Mouse (Mus musculus): ENCODE measurements at regions not wholly inside any gene's neighbourhood (a gene's known extent, or its start where the extent isn't known, plus 50 kb on each side); places are given as distances from the start of the nearest gene placed in this dataset.
A peak's percentile ranks its signal among the peaks of the same experiment; 100 is the strongest.

DNA sequence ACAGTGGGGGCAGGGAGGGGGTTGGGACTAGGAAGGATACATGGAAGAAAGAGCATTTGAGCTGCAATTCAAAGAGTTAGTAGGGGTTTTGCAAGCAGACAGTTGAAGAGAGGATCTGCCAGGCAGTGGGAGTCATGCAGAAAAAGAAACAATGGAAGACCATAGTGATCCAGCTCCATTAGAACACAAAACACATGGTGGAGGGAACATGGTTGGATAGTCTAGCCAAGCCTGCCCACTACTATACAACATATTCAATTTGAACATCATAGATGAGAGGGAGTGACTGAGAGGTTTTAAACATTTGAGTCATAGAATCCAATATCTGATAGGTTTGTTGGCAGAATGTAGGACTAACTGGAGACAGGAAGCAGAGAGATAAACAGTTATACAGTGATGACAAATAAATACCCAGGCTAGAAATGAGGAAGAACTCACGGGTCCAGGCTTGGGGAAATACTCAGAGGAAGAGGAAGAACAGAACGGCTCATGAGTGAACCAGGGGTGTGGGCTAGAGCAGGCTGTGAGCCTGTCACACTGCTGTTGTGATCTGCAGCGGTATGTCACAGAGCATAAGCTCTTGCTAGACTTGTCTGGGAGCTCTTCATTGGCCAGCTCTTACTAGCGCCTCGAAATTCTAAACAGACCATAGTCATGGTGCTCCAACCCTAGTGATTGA, 646.5 kb downstream of the Bcl11a start:
- Histone ChIP-seq H3K9me3 (replicated peaks; ENCODE audit: control insufficient read depth, low read length) (no peaks in the 10 kb centered on the region), H3K4me3 (ENCODE audit: low read length) (no peak overlapping the region), H3K4me2 (ENCODE audit: low read depth, low read length) (no peak overlapping the region), H3K9ac (ENCODE audit: low read length) (no peak overlapping the region), H3K27ac (ENCODE audit: low read length) (no peak overlapping the region), H3K27me3 (ENCODE audit: control insufficient read depth, insufficient read depth, low read length) (no peaks in the 10 kb centered on the region), H3K4me1 (ENCODE audit: control insufficient read depth, insufficient read depth, low read length) (no peaks in the 10 kb centered on the region), H3K36me3 (ENCODE audit: control insufficient read depth, insufficient read depth) (no peaks in the 10 kb centered on the region)
- WGBS: 66% methylated on average over 5 of the region's 5 CpGs
- ATAC-seq (replicated peaks; ENCODE audit: extremely low read depth, insufficient read depth, low FRiP score): no peak

DNA sequence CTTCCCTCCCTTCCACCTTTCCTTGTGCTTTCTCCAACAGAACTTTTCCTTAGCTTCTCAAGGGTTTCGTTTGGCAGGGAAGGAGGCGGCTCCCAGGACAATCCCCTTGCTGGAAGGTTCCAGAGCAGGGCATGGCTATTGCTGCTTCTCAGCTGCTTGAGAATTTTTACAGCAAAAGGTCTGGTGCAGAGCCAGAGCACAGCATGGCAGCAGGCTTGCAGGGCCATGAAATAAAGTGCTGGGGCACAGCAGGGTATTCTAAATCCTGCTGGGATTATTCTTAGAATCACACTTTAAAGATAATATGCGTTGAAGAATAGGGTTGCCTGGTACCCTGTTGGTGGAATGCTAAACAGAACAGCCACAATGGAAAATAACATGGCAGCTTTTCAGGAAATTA, 648.5 kb downstream of the Bcl11a start:
- Histone ChIP-seq H3K9me3 (replicated peaks; ENCODE audit: control insufficient read depth, low read length) (no peaks in the 10 kb centered on the region), H3K4me3 (ENCODE audit: low read length) (no peak overlapping the region), H3K36me3 (ENCODE audit: control insufficient read depth, insufficient read depth) (no peaks in the 10 kb centered on the region), H3K9ac (ENCODE audit: low read length) (no peak overlapping the region), H3K4me1 (ENCODE audit: control insufficient read depth, insufficient read depth, low read length) (no peaks in the 10 kb centered on the region), H3K4me2 (ENCODE audit: low read depth, low read length) (no peak overlapping the region), H3K27me3 (ENCODE audit: control insufficient read depth, insufficient read depth, low read length) (no peaks in the 10 kb centered on the region), H3K27ac (ENCODE audit: low read length) (no peak overlapping the region)
- WGBS: 44% methylated on average over 3 of the region's 3 CpGs
- ATAC-seq (replicated peaks; ENCODE audit: extremely low read depth, insufficient read depth, low FRiP score): no peak

DNA sequence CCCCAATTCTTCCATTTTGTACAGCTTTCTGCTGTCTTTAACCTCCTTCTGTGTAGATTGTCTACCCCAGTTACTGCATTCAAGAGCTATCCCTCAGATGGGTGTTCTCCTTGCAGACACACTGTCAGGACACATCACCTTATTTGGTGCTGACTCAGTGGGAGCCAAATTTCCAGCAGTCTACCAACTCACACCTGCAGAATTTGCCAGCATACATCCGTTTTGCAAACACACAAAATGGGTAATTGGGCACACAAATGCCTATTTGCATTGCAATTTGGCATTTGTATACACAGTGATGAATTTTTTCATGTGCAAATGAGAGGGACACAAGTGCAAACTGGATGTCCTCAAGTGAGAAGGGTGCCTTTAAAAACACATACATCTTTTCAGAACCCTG, 649.5 kb downstream of the Bcl11a start:
- H3K9me3 ChIP-seq (replicated peaks; ENCODE audit: control insufficient read depth, low read length): no peaks in the 10 kb centered on the region
- no peak overlapping the region for H3K9ac ChIP-seq (ENCODE audit: low read length)
- H3K4me3 ChIP-seq (ENCODE audit: low read length): no peak overlapping the region
- 43% methylated on average over 1 of the region's 1 CpGs for WGBS
- no peak overlapping the region for H3K4me2 ChIP-seq (ENCODE audit: low read depth, low read length)
- no peaks in the 10 kb centered on the region for H3K27me3 ChIP-seq (ENCODE audit: control insufficient read depth, insufficient read depth, low read length)
- no peaks in the 10 kb centered on the region for H3K4me1 ChIP-seq (ENCODE audit: control insufficient read depth, insufficient read depth, low read length)
- no peaks in the 10 kb centered on the region for H3K36me3 ChIP-seq (ENCODE audit: control insufficient read depth, insufficient read depth)
- ATAC-seq (replicated peaks; ENCODE audit: extremely low read depth, insufficient read depth, low FRiP score): no peak
- no peak overlapping the region for H3K27ac ChIP-seq (ENCODE audit: low read length)

DNA sequence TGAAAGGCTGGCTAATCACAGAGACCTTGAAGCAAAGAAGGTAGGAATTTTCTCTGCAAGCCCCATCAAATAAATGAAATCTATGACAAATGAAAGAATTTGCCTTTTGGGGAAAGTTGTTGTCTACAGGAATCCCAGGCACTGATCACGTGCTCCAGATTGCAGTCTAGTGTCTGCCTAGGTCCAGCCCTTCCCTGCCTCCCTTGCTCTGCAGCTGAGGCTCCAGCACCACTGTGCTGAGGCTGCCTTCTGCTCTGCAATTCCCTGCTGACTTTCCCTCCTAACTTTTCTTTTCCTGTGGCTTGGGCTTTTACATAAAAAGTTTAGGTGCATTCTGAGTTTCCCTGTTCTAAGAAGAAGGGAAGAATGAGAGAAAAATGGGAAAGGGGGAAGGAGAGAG, 653.6 kb downstream of the Bcl11a start:
- no peak overlapping the region for H3K4me3 ChIP-seq (ENCODE audit: low read length)
- H3K9ac ChIP-seq (ENCODE audit: low read length): no peak overlapping the region

DNA sequence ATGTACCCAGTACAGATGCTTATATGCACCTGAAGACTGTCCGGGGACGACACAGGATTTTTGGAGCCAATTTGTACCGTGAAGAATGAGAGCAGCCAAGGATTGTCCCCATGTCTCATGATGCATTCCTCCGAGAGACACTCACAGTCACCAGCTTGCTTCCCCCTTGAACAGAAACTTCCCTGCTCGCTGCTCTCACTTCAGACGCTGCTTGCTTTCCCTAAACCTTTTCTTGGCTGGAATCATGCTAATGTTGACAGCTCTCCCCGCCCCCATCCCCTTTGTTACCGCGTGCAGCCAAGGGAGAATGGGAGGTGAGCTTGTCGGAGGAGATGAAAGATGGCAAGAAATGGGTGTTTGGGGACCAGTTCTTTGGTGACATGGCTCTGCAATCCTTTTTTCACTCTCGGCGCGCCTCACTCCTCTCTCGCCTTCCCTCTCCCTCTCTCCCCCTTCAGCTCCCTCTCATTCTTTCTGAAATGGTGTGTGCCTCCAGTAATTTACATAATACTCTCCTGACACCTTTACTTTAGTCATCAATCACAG, 661.9 kb downstream of the Bcl11a start:
- Histone ChIP-seq H3K9me3 (replicated peaks; ENCODE audit: control insufficient read depth, low read length) (no peaks in the 10 kb centered on the region), H3K4me1 (ENCODE audit: control insufficient read depth, insufficient read depth, low read length) (0 out of 2 replicates have a peak, but pooled peaks cover 5% of the 10 kb centered on the region), H3K36me3 (ENCODE audit: control insufficient read depth, insufficient read depth) (no peaks in the 10 kb centered on the region), H3K4me3 (ENCODE audit: low read length) (peak overlapping the region; percentile 37), H3K27me3 (ENCODE audit: control insufficient read depth, insufficient read depth, low read length) (no peaks in the 10 kb centered on the region), H3K4me2 (ENCODE audit: low read depth, low read length) (peak overlapping the region; percentile 61), H3K27ac (ENCODE audit: low read length) (no peak overlapping the region), H3K9ac (ENCODE audit: low read length) (peak overlapping the region; percentile 44; the same call in 1 of the 2 replicates)
- ATAC-seq (replicated peaks; ENCODE audit: extremely low read depth, insufficient read depth, low FRiP score): no peak
- 13% methylated on average over 14 of the region's 14 CpGs for WGBS

More for the DNA sequence above, 653.6 kb downstream of the Bcl11a start:
- H3K27me3 ChIP-seq (ENCODE audit: control insufficient read depth, insufficient read depth, low read length): no peaks in the 10 kb centered on the region
- 19% methylated on average over 1 of the region's 1 CpGs for WGBS
- H3K4me2 ChIP-seq (ENCODE audit: low read depth, low read length): no peak overlapping the region
- no peaks in the 10 kb centered on the region for H3K4me1 ChIP-seq (ENCODE audit: control insufficient read depth, insufficient read depth, low read length)
- no peaks in the 10 kb centered on the region for H3K9me3 ChIP-seq (replicated peaks; ENCODE audit: control insufficient read depth, low read length)
- no peaks in the 10 kb centered on the region for H3K36me3 ChIP-seq (ENCODE audit: control insufficient read depth, insufficient read depth)
- ATAC-seq (replicated peaks; ENCODE audit: extremely low read depth, insufficient read depth, low FRiP score): no peak
- H3K27ac ChIP-seq (ENCODE audit: low read length): no peak overlapping the region

DNA sequence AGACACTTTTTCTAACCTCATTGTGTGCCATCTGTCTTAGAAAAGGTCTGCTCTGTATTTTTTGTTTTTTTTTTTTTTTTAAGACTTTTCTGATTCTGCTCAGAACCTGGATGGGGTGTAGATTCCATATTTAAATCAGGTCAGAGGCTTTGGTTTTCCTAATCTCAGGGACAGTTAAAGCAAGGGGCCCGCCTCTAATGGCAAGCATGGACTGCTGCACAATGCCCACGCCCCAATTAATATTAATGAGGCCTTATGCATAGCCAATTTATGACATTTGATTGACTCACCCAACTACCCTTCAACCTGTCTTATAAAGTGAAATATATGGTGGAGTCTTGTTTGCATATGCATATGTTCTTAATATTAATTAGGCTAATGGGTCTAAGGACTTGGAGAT, 662.6 kb downstream of the Bcl11a start:
- ATAC-seq (replicated peaks; ENCODE audit: extremely low read depth, insufficient read depth, low FRiP score): no peak
- no peak overlapping the region for H3K9ac ChIP-seq (ENCODE audit: low read length)
- WGBS: 73% methylated on average over 2 of the region's 2 CpGs
- H3K4me2 ChIP-seq (ENCODE audit: low read depth, low read length): no peak overlapping the region
- no peaks in the 10 kb centered on the region for H3K36me3 ChIP-seq (ENCODE audit: control insufficient read depth, insufficient read depth)
- H3K27ac ChIP-seq (ENCODE audit: low read length): no peak overlapping the region
- H3K4me1 ChIP-seq (ENCODE audit: control insufficient read depth, insufficient read depth, low read length): 0 out of 2 replicates have a peak, but pooled peaks cover 5% of the 10 kb centered on the region
- H3K9me3 ChIP-seq (replicated peaks; ENCODE audit: control insufficient read depth, low read length): no peaks in the 10 kb centered on the region
- H3K4me3 ChIP-seq (ENCODE audit: low read length): no peak overlapping the region
- H3K27me3 ChIP-seq (ENCODE audit: control insufficient read depth, insufficient read depth, low read length): no peaks in the 10 kb centered on the region

DNA sequence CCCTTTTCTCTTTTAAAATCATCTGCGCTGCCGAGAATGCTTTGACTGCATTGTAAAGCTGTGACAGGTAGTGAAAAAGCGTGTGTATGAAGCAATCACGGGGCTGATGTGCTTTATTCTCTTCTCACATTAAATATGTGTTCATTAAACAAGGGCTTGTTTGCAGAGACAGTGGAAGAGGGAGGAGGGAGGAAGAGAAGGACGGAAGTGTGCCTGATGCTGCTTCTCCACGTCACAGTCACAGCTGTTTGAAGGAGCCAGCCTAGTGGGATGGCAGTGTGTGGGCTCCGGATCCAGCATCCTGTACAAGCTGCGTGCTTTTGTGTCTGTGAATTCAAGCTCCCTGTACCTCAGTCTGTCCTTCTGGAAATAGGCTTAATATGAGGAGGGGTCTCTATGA, 664.7 kb downstream of the Bcl11a start:
- WGBS: 66% methylated on average over 8 of the region's 8 CpGs
- Histone ChIP-seq H3K4me1 (ENCODE audit: control insufficient read depth, insufficient read depth, low read length) (0 out of 2 replicates have a peak, but pooled peaks cover 5% of the 10 kb centered on the region), H3K27me3 (ENCODE audit: control insufficient read depth, insufficient read depth, low read length) (no peaks in the 10 kb centered on the region), H3K4me2 (ENCODE audit: low read depth, low read length) (no peak overlapping the region), H3K36me3 (ENCODE audit: control insufficient read depth, insufficient read depth) (no peaks in the 10 kb centered on the region), H3K27ac (ENCODE audit: low read length) (no peak overlapping the region), H3K9ac (ENCODE audit: low read length) (no peak overlapping the region), H3K9me3 (replicated peaks; ENCODE audit: control insufficient read depth, low read length) (no peaks in the 10 kb centered on the region), H3K4me3 (ENCODE audit: low read length) (no peak overlapping the region)
- no peak for ATAC-seq (replicated peaks; ENCODE audit: extremely low read depth, insufficient read depth, low FRiP score)

DNA sequence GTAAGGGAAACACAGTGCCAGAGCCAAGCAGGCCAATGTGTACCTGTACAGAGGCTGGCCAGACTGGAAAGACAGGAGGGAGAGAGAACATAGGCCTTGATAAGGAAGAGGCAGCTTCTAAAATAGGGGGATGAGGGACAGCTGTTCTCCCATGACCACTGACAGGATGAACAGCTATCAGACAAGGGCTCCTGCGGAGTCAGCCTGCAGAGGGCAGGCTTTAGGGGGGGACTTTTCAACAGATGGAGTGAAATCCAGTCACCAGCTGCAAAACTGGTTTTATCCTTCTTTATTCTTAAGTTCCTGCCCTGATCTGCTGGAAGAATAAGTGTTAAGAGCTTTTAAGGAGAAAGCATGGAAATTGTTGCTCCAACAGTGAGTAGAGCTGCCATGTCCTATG, 665.6 kb downstream of the Bcl11a start:
- H3K36me3 ChIP-seq (ENCODE audit: control insufficient read depth, insufficient read depth): no peaks in the 10 kb centered on the region
- H3K27me3 ChIP-seq (ENCODE audit: control insufficient read depth, insufficient read depth, low read length): no peaks in the 10 kb centered on the region
- H3K9ac ChIP-seq (ENCODE audit: low read length): no peak overlapping the region
- H3K27ac ChIP-seq (ENCODE audit: low read length): no peak overlapping the region
- WGBS: 44% methylated on average over 1 of the region's 1 CpGs
- ATAC-seq (replicated peaks; ENCODE audit: extremely low read depth, insufficient read depth, low FRiP score): no peak
- 0 out of 2 replicates have a peak, but pooled peaks cover 5% of the 10 kb centered on the region for H3K4me1 ChIP-seq (ENCODE audit: control insufficient read depth, insufficient read depth, low read length)
- H3K9me3 ChIP-seq (replicated peaks; ENCODE audit: control insufficient read depth, low read length): no peaks in the 10 kb centered on the region
- no peak overlapping the region for H3K4me2 ChIP-seq (ENCODE audit: low read depth, low read length)
- H3K4me3 ChIP-seq (ENCODE audit: low read length): no peak overlapping the region

DNA sequence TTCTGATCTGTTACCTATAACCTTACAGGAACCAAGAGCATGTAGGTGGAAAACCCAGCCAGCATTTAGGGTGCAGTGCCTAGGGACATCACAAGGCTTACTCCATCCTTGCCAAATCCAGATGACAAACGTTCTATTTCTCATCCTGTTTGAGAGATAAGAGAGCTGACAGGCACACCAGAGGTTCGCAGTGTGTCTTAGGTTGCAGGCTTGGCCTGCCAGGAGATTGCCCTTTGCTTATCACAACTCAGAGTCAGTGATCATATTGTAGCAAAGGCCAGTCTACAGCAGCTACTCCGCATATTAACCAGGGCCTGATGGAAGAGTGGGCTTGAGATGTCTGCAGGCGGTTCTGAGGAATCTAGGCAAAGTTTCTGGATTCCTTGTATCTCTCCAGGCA, 668.0 kb downstream of the Bcl11a start:
- no peak overlapping the region for H3K4me3 ChIP-seq (ENCODE audit: low read length)
- H3K27ac ChIP-seq (ENCODE audit: low read length): no peak overlapping the region
- no peak overlapping the region for H3K9ac ChIP-seq (ENCODE audit: low read length)
- 38% methylated on average over 4 of the region's 4 CpGs for WGBS
- no peaks in the 10 kb centered on the region for H3K27me3 ChIP-seq (ENCODE audit: control insufficient read depth, insufficient read depth, low read length)
- H3K9me3 ChIP-seq (replicated peaks; ENCODE audit: control insufficient read depth, low read length): no peaks in the 10 kb centered on the region
- H3K4me2 ChIP-seq (ENCODE audit: low read depth, low read length): no peak overlapping the region
- no peaks in the 10 kb centered on the region for H3K4me1 ChIP-seq (ENCODE audit: control insufficient read depth, insufficient read depth, low read length)
- H3K36me3 ChIP-seq (ENCODE audit: control insufficient read depth, insufficient read depth): no peaks in the 10 kb centered on the region
- no peak for ATAC-seq (replicated peaks; ENCODE audit: extremely low read depth, insufficient read depth, low FRiP score)

Measured in heart, embryonic 16.5 days (tissue).